Mouse (Mus musculus) liver, postnatal 0 days (tissue): ENCODE measurements at regions not wholly inside any gene's neighbourhood (a gene's known extent, or its start where the extent isn't known, plus 50 kb on each side); places are given as distances from the start of the nearest gene placed in this dataset.

ENCODE experiments used
- CTCF ChIP-seq: sonication (generic); IDR thresholded peaks from 2 replicates; pipeline ENCODE4 v1.5.1; 2016; ENCODE audit warnings: antibody characterized with exemption, low read depth
- EP300 ChIP-seq: IDR thresholded peaks from 2 replicates; pipeline ENCODE4 v1.6.1; 2016; ENCODE audit warnings: antibody characterized with exemption, low read depth, mild to moderate bottlenecking

DNA sequence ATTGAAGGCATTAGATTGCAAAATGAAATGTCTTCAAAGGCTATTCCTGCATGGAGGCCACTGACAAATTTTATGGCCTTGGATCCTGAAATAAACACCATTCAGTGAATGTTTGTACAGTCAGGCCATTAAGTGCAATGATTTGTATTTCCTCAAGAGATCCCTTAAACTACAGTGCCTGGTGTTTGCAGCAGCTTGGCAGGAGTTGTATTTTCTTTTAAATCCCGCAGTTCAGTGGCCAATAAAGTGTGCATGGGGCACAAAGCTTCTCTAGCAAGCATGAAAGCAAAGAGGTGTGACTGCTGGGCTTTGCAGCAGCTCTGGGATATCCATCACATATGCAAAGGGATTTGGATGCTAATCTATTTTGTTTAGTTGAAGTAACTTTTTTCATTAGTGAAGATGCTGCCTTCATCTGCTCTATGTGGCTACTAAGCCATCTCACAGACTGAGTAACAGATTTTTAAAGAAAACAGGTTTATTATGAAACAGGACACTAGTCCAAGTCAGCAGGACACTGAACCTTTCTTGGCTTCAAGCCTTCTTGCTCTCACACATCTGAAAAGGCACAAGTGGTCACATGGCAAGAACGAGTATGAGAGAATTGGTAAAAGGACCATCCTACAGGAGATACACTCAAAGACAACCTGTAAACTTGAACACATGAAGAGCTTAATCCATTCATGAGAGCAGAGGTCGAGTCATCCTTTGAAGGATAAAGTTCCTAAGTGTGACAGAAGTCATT, 102.2 kb upstream of the Tusc1 start:
- TF ChIP-seq CTCF = no peak
- TF ChIP-seq EP300 = no peak
